ENCODE assay signal across 25 mouse cellular contexts in genomic region chr17:11817886-11818285, GRCm38 (mm10).
DNase-seq lines count a peak whose midpoint lies in the region; ATAC-seq lines count a peak whose summit lies in the region.
"Had no signal": no experiment of that assay in that cellular context is flagged by ENCODE, and none has a peak within 500 bp of the region (broad histone marks: within the 10 kb centered on the region; RNA-seq: fewer than 3 reads in every experiment).

No protein-coding gene starts in this region.

- H3K9ac ChIP-seq in embryonic facial prominence, embryonic 11.5 days (replicated peaks; ENCODE audit: low read length), result no peak overlapping the region
- H3K9ac ChIP-seq: embryonic facial prominence, embryonic 12.5 days; embryonic facial prominence, embryonic 15.5 days; forebrain, embryonic 12.5 days; forebrain, embryonic 15.5 days; heart, embryonic 13.5 days; hindbrain, embryonic 12.5 days; hindbrain, embryonic 15.5 days had no signal

- H3K4me3 ChIP-seq in embryonic facial prominence, embryonic 11.5 days (ENCODE audit: low read depth, low read length), result no peak overlapping the region
- no peak overlapping the region for H3K4me3 ChIP-seq in embryonic facial prominence, embryonic 10.5 days
- H3K4me3 ChIP-seq: embryonic facial prominence, embryonic 12.5 days; embryonic facial prominence, embryonic 15.5 days; forebrain, embryonic 12.5 days; forebrain, embryonic 15.5 days; heart, adult 2 months; heart, embryonic 10.5 days; heart, embryonic 13.5 days; hindbrain, embryonic 12.5 days; hindbrain, embryonic 15.5 days had no signal

- 42% methylated on average over 2 of the region's 2 CpGs for WGBS in embryonic facial prominence, embryonic 11.5 days
- 51% methylated on average over 2 of the region's 2 CpGs for WGBS in embryonic facial prominence, embryonic 10.5 days

- H3K4me2 ChIP-seq in embryonic facial prominence, embryonic 11.5 days (ENCODE audit: low read depth, low read length), result no peak overlapping the region
- H3K4me2 ChIP-seq: embryonic facial prominence, embryonic 12.5 days; embryonic facial prominence, embryonic 15.5 days; forebrain, embryonic 12.5 days; forebrain, embryonic 15.5 days; heart, embryonic 13.5 days; hindbrain, embryonic 12.5 days; hindbrain, embryonic 15.5 days had no signal

- no peaks in the 10 kb centered on the region for H3K4me1 ChIP-seq in embryonic facial prominence, embryonic 11.5 days (ENCODE audit: control insufficient read depth, insufficient read depth, low read length)
- H3K4me1 ChIP-seq in embryonic facial prominence, embryonic 10.5 days, result no peaks in the 10 kb centered on the region
- H3K4me1 ChIP-seq: embryonic facial prominence, embryonic 12.5 days; embryonic facial prominence, embryonic 15.5 days; forebrain, embryonic 12.5 days; heart, embryonic 10.5 days; heart, embryonic 13.5 days; hindbrain, embryonic 12.5 days; hindbrain, embryonic 15.5 days had no signal

- H3K27me3 ChIP-seq in embryonic facial prominence, embryonic 11.5 days (ENCODE audit: control insufficient read depth, insufficient read depth, low read length), result no peaks in the 10 kb centered on the region
- H3K27me3 ChIP-seq in embryonic facial prominence, embryonic 10.5 days (replicated peaks; ENCODE audit: low read depth, poor library complexity, severe bottlenecking), result no peaks in the 10 kb centered on the region
- H3K27me3 ChIP-seq: embryonic facial prominence, embryonic 12.5 days; embryonic facial prominence, embryonic 15.5 days; forebrain, embryonic 12.5 days; forebrain, embryonic 15.5 days; heart, embryonic 13.5 days; hindbrain, embryonic 12.5 days; hindbrain, embryonic 15.5 days had no signal

- ATAC-seq in embryonic facial prominence, embryonic 11.5 days (replicated peaks; ENCODE audit: insufficient number of reproducible peaks, low FRiP score, low TSS enrichment, low read depth), result no peak
- ATAC-seq: activated CD4-positive, CD25-positive, alpha-beta regulatory T cell, adult 4 months; CD4-positive, CD25-positive, alpha-beta regulatory T cell, adult 4 months; forebrain, embryonic 15.5 days; intestine, postnatal 0 days had no signal

- no peak overlapping the region for H3K27ac ChIP-seq in embryonic facial prominence, embryonic 11.5 days (replicated peaks; ENCODE audit: low read depth, low read length)
- no peak overlapping the region for H3K27ac ChIP-seq in embryonic facial prominence, embryonic 10.5 days (replicated peaks)
- H3K27ac ChIP-seq: embryonic facial prominence, embryonic 12.5 days; embryonic facial prominence, embryonic 15.5 days; forebrain, embryonic 12.5 days; forebrain, embryonic 15.5 days; heart, adult 2 months; heart, embryonic 10.5 days; heart, embryonic 13.5 days; hindbrain, embryonic 12.5 days; hindbrain, embryonic 15.5 days had no signal

- no peaks in the 10 kb centered on the region for H3K9me3 ChIP-seq in embryonic facial prominence, embryonic 11.5 days (replicated peaks; ENCODE audit: control insufficient read depth, low read length)
- H3K9me3 ChIP-seq in embryonic facial prominence, embryonic 10.5 days, result no peaks in the 10 kb centered on the region
- H3K9me3 ChIP-seq: embryonic facial prominence, embryonic 12.5 days; embryonic facial prominence, embryonic 15.5 days; forebrain, embryonic 12.5 days; forebrain, embryonic 15.5 days; heart, embryonic 13.5 days; hindbrain, embryonic 12.5 days; hindbrain, embryonic 15.5 days had no signal

- no peaks in the 10 kb centered on the region for H3K36me3 ChIP-seq in embryonic facial prominence, embryonic 11.5 days (replicated peaks; ENCODE audit: control insufficient read depth, insufficient read depth, low read depth, low read length)
- H3K36me3 ChIP-seq in embryonic facial prominence, embryonic 10.5 days (replicated peaks), result no peaks in the 10 kb centered on the region
- H3K36me3 ChIP-seq: embryonic facial prominence, embryonic 12.5 days; embryonic facial prominence, embryonic 15.5 days; forebrain, embryonic 12.5 days; forebrain, embryonic 15.5 days; heart, embryonic 10.5 days; heart, embryonic 13.5 days; hindbrain, embryonic 12.5 days; hindbrain, embryonic 15.5 days had no signal

- DNase-seq in embryonic facial prominence, embryonic 11.5 days (ENCODE audit: low spot score), result peak; percentile 5
- DNase-seq in embryonic facial prominence, embryonic 10.5 days (ENCODE audit: low spot score), result no peak
- peak; percentile 19 for DNase-seq in brain, adult 2 months (ENCODE audit: low read depth, low spot score)
- peak; percentile 15 for DNase-seq in mesoderm, embryonic 11.5 days (ENCODE audit: low read depth, low spot score)
- DNase-seq in urinary bladder, adult 2 months (ENCODE audit: low spot score), result no peak
- DNase-seq in testis, postnatal 14 days (ENCODE audit: low spot score), result no peak
- DNase-seq: adrenal gland, adult 8-10 months; adrenal gland, postnatal 25 days; cerebellum, adult 18-20 months; cerebellum, adult 9-11 months; cerebellum, postnatal 25 days; gastrocnemius, postnatal 25 days; heart, adult 2 months; heart, postnatal 14 days had no signal

Comparison
In these comparisons a context has a peak if more than half of its experiments do, and no peak if none do; other contexts are left out.
1. DNase-seq: peak in embryonic facial prominence, embryonic 11.5 days (single experiment), brain, adult 2 months (single experiment) and mesoderm, embryonic 11.5 days (single experiment); none in embryonic facial prominence, embryonic 10.5 days (single experiment), urinary bladder, adult 2 months (single experiment) and testis, postnatal 14 days (single experiment).